In the genomic region with DNA sequence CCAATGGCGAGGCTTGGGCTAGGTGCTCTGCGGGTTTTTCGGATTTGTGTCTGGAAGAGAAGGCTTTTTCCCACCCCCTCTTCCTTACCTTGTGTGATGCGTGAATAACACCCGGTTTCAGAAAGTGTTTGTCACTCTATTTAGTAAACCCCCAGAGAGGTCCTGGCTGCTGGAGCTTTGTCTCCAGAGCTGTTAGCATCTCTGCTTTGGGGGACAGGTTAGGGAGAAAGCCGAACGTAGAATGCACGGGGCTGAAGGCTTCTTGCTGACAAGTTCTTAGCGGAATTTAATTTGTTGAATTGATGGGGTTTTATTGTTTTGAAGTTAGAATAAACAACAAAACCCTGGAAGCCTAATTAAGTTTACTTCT, we compare ENCODE assay signal across 8 mouse cellular contexts. TPM values are rescaled to one million over a fixed set of nuclear protein-coding genes. Genes with fewer than 3 reads are reported as not detected.
DNase-seq lines count a peak whose midpoint lies in the region; ATAC-seq and TF ChIP-seq lines count a peak whose summit lies in the region.

No protein-coding gene starts in this region.

- H3K36me3 ChIP-seq in kidney, postnatal 0 days (ENCODE audit: insufficient read depth, low read length) = 0 out of 2 replicates have a peak, but pooled peaks cover 6% of the 10 kb centered on the region
- H3K36me3 ChIP-seq in midbrain, embryonic 16.5 days (ENCODE audit: control insufficient read depth, insufficient read depth, low read length) = no peaks in the 10 kb centered on the region

- peak; percentile 35 for DNase-seq in kidney, postnatal 0 days (ENCODE audit: low spot score)
- DNase-seq in kidney, postnatal 25 days = no peak
- DNase-seq in hindlimb bud, embryonic 11.5 days (ENCODE audit: extremely low spot score, low read depth, low spot score) = peak; percentile 26
- no peak for DNase-seq in thymus, postnatal 4 days
- DNase-seq in adrenal gland, adult (ENCODE audit: inconsistent age in 2 of 2, low spot score in 1 of 2) = no peak
- DNase-seq in spleen, adult 18-20 months = no peak

- H3K4me3 ChIP-seq in kidney, postnatal 0 days (replicated peaks; ENCODE audit: low read depth, low read length) = peak overlapping the region; percentile 90
- H3K4me3 ChIP-seq in midbrain, embryonic 16.5 days (ENCODE audit: low read depth, low read length) = peak overlapping the region; percentile 87

- peak overlapping the region; percentile 73 for H3K27ac ChIP-seq in kidney, postnatal 0 days
- H3K27ac ChIP-seq in midbrain, embryonic 16.5 days (ENCODE audit: low read length) = peak overlapping the region; percentile 90

- no peaks in the 10 kb centered on the region for H3K27me3 ChIP-seq in kidney, postnatal 0 days (ENCODE audit: insufficient read depth, low read length)
- no peaks in the 10 kb centered on the region for H3K27me3 ChIP-seq in midbrain, embryonic 16.5 days (ENCODE audit: control insufficient read depth, insufficient read depth, low read depth, low read length)

- H3K4me2 ChIP-seq in kidney, postnatal 0 days (ENCODE audit: low read length) = peak overlapping the region; percentile 68
- peak overlapping the region; percentile 64 for H3K4me2 ChIP-seq in midbrain, embryonic 16.5 days (ENCODE audit: low read length)

- TF ChIP-seq CTCF in kidney, postnatal 0 days (IDR thresholded peaks at IDR 0.05; ENCODE audit: low read depth) = no peak

- WGBS in kidney, postnatal 0 days = under 1% methylated on average over 9 of the region's 9 CpGs
- 0% methylated on average over 9 of the region's 9 CpGs for WGBS in midbrain, embryonic 16.5 days

- no peak; the same call in 1 of the 2 replicates for ATAC-seq in kidney, postnatal 0 days (replicated peaks; ENCODE audit: low FRiP score, low read depth)
- peak; percentile 22; the same call in 1 of the 2 replicates for ATAC-seq in common myeloid progenitor, adult 5-6 weeks (replicated peaks; ENCODE audit: low read depth, poor library complexity, severe bottlenecking)
- ATAC-seq in midbrain, embryonic 16.5 days = peak; percentile 85

- no peaks in the 10 kb centered on the region for H3K4me1 ChIP-seq in kidney, postnatal 0 days (replicated peaks; ENCODE audit: insufficient read depth, low read length)
- peaks cover 2% of the 10 kb centered on the region; the same call in 1 of the 2 replicates for H3K4me1 ChIP-seq in midbrain, embryonic 16.5 days (ENCODE audit: control insufficient read depth, insufficient read depth, low read length)

- no peaks in the 10 kb centered on the region for H3K9me3 ChIP-seq in kidney, postnatal 0 days (replicated peaks; ENCODE audit: low read length)
- H3K9me3 ChIP-seq in midbrain, embryonic 16.5 days (replicated peaks; ENCODE audit: control insufficient read depth, low read length, poor library complexity, severe bottlenecking) = no peaks in the 10 kb centered on the region

- peak overlapping the region; percentile 83 for H3K9ac ChIP-seq in kidney, postnatal 0 days (ENCODE audit: low read depth, low read length)
- peak overlapping the region; percentile 89 for H3K9ac ChIP-seq in midbrain, embryonic 16.5 days (ENCODE audit: low read depth, low read length)

RNA-seq across cellular contexts. Expression of gene Zcchc4, which starts 8.0 kb away (rescaled TPM):
- polyA plus RNA-seq in kidney, postnatal 0 days (2015; fragmentation: Nextera tagmentation; extraction: Ambion mirVana) = 8.7 and 9.6 TPM in 2 replicates
- total RNA-seq in common myeloid progenitor, adult 5-6 weeks (2017) = 18.5 and 19.2 TPM in 2 replicates
- polyA plus RNA-seq in midbrain, embryonic 16.5 days (2015; fragmentation: Nextera tagmentation; extraction: Ambion mirVana) = 11.1 and 11.3 TPM in 2 replicates

RNA-seq across cellular contexts. Expression of gene Pi4k2b, which starts 41.9 kb away (rescaled TPM):
- 19.8 TPM in 2 replicates for polyA plus RNA-seq in kidney, postnatal 0 days (2015; fragmentation: Nextera tagmentation; extraction: Ambion mirVana)
- 19.6 and 23.7 TPM in 2 replicates for total RNA-seq in common myeloid progenitor, adult 5-6 weeks (2017)
- polyA plus RNA-seq in midbrain, embryonic 16.5 days (2015; fragmentation: Nextera tagmentation; extraction: Ambion mirVana) = 2.8 and 3.1 TPM in 2 replicates

RNA-seq across cellular contexts. Expression of gene Anapc4, which starts 50.6 kb away (rescaled TPM):
- polyA plus RNA-seq in kidney, postnatal 0 days (2015; fragmentation: Nextera tagmentation; extraction: Ambion mirVana) = 72.3 and 79.6 TPM in 2 replicates
- total RNA-seq in common myeloid progenitor, adult 5-6 weeks (2017) = 58.1 and 88.8 TPM in 2 replicates
- 115 and 117 TPM in 2 replicates for polyA plus RNA-seq in midbrain, embryonic 16.5 days (2015; fragmentation: Nextera tagmentation; extraction: Ambion mirVana)

Comparison
In these comparisons a context has a peak if more than half of its experiments do, and no peak if none do; other contexts are left out.
1. DNase-seq: peak in kidney, postnatal 0 days (single experiment) and hindlimb bud, embryonic 11.5 days (single experiment); none in kidney, postnatal 25 days (0 of 2), thymus, postnatal 4 days (single experiment), adrenal gland, adult (0 of 2) and spleen, adult 18-20 months (0 of 2).